Mouse (Mus musculus) bone marrow macrophage, adult 2 months (primary cell): Measurements from ENCODE around the gene Fam120b.

Source experiments
- CTCF ChIP-seq: IDR thresholded peaks from 2 replicates; pipeline ENCODE4 v1.5.1; 2012; ENCODE audit warnings: low read depth, mild to moderate bottlenecking, low read length, moderate library complexity
- POLR2A ChIP-seq: IDR thresholded peaks from 2 replicates; pipeline ENCODE4 v1.6.1; 2012; ENCODE audit warnings: mild to moderate bottlenecking, low read depth, low read length, borderline replicate concordance

- TF ChIP-seq CTCF, result no peak
- TF ChIP-seq POLR2A, result no peak
Measured at GRCm38 (mm10) chr17:15419534-15419933, 23.5 kb downstream of the Fam120b start.
